Mouse (Mus musculus) natural killer cell, adult 2 months (primary cell): ENCODE data around the gene Plekha5.
"Not testable (repeated sequence)": the region's sequence is repeated elsewhere in the genome, so short reads cannot be mapped to it uniquely, and the experiment has no call there.

Experiments used
- DNase-seq, 2 experiments: peaks; one replicate each; pipeline ENCODE4 v3.0.0; 2022; ENCODE audit warnings: low spot score in 2 of 2

Plekha5 gene

GRCm38 (mm10) chr6:140490220-140490619 is 66.4 kb downstream of the Plekha5 start:
- DNase-seq, result no peak

DNA sequence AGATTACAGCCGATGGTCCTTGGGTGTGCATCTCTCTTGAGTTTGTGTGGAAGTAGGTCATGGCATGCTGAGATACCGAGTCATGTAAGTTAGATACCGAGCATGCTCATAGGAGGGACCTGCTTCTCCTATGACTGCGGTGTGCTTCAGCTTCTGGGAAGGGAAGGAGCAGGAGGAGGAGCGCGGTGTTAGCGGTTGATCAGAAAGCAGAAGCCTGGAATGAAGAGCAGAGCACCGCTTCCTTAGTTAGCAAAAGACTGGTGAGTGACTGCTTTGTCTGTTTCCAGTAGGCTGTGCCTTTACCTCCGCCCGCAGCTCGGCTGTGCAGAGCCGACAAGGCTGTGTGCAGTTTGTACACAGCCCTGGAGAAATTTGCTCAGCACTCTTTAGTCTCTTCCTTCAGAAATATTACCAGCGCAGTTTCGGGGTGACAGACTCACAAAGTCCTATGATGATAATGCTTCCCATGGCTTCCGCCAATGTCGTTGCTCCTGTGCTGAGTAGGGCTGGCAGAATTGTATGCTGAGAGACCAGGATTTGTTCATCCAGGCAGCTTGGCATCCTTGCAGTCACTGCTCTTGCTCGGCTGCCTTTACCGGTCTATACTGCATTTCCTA is 67.2 kb downstream of the Plekha5 start:
- no peak for DNase-seq

GRCm38 (mm10) chr6:140492043-140492442 is 68.2 kb downstream of the Plekha5 start:
- DNase-seq, result no peak

DNA sequence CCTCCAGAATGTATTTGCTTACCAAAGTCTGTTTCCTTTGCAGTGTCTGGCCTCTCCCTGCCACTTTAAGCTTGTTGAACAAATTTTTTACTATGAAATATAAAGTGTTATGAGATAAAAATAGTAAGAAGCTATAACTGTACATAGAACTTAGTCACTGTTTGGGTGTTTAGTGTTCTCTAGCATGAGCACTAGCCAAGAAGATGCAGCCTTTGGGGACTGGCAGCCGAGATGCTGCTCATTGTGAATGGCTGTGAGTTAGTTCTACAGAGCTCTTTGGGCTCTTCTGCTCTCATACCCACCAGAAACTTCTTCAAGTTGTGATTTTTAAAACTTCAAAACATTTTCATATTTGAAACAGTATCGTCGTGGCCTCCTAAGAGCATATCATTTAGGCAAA is 74.2 kb downstream of the Plekha5 start:
- DNase-seq, result no peak

DNA sequence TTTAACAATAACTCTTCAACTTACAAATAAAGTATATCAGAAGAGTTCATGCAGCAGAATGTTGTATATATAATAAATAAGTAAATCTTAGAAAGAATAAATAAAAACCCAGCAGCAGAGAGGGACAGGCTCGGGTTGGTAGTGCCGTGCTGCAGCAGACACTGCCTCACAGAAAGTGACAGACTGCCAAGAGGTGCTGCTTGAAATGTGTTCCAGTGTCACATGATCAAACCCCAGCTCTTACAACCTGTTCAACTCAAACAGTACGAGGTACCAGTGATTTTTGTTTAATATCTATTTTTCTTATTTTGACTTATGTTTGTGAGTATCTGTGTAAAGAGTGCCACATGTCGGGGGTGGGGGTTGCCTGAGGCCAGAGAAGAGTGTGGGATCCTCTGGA is 75.1 kb downstream of the Plekha5 start:
- DNase-seq, result no peak

DNA sequence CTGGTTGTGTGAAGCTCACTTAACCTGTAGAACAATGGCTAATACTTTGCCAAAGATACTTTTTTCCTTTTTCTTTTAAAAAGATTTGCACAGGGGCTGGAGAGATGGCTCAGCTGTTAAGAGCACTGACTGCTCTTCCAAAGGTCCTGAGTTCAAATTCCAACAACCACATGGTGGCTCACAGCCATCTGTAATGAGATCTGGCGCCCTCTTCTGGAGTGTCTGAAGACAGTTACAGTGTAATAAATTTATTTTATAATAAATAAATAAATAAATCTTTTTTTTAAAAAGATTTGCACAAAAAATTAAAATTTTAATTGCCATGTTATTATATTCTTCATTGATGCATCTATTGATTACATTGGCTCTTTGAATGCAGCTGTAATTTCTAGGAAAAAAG is 77.0 kb downstream of the Plekha5 start:
- DNase-seq, result not testable (repeated sequence)

DNA sequence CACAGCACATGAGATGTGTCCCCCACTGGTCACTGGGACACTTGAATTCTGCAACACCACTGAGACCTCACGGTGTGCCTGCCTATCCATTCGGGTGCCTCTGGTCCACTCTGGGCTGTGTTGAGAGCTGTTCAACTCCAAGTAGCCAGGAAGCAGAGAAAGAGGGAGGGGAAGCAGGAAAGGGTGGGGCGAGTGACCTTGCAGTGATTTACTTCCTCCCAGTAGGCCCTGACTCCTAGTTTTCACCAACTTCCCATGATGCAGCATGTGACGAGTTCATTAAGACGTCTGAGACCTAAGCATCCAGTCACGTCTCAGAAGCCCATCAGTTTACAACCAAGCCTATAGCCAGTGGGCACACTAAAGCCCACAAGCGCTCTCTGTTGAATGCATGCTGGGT is 78.0 kb downstream of the Plekha5 start:
- DNase-seq, result no peak

- DNase-seq, result no peak
Measured at GRCm38 (mm10) chr6:140504796-140505195, 80.9 kb downstream of the Plekha5 start.

GRCm38 (mm10) chr6:140507605-140508004 is 83.8 kb downstream of the Plekha5 start:
- DNase-seq, result no peak

- DNase-seq, result no peak
Measured at GRCm38 (mm10) chr6:140508475-140509150, 84.8 kb downstream of the Plekha5 start.

GRCm38 (mm10) chr6:140509151-140509530 is 85.3 kb downstream of the Plekha5 start:
- DNase-seq, result no peak

DNA sequence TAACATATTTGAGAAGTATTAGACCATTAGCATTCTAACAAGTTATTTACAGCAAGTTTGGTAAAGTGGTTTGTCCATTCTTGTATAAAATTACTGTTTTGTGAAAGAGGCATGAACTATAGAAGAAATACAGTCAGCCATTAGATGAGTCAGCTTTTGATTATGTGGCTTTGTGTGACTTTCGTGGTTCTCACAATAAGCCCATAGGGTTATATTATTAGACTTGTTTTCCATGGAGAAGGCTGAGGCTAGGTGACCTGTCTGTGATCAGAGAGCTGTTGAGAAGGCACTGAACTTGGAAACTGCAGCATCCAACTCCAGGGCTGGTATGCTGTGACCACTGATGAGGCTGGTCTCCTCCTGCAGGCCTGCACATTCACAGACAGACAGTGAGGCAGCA is 88.2 kb downstream of the Plekha5 start:
- DNase-seq, result no peak

DNA sequence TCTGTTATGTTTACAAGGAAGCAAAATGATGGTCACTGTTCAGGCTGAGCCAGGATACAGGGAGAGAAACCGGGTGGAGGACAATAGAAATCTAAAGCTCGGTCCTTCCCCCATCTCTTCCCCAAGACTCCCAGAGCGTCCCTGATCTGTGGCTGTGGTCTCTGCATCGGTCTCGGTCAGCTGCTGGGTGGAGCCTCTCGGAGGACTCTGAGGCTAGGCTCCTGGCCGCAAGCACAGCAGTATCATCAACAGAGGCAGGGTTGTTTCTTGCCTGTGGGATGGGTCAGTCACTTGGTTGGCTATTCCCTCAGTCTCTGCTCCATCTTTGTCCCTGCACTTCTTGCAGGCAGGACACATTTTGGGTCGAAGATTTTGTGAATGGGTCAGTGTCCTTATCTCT is 88.6 kb downstream of the Plekha5 start:
- DNase-seq, result no peak

- DNase-seq, result peak; percentile 73 to 83
Measured at GRCm38 (mm10) chr6:140514205-140515110, 90.6 kb downstream of the Plekha5 start.

DNA sequence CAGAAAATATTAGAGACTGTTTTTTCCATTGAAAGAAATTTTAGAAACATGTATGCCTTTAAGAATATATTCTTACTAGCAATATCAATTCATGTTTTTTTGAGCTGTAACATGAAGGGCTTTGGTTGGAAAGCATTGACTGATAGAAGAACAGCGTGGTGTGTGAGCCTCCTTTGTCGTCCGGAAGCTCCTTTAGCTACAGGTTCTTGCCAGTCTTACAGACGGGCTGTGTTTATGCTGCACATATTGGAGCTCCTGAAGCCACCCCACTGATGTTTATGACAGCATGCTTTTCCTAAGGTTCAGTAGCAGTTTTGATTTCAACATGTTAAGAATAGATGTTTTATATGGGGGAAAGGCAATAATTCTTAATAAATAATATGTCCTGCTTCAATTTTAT is 91.7 kb downstream of the Plekha5 start:
- DNase-seq, result no peak

- DNase-seq, result no peak
Measured at GRCm38 (mm10) chr6:140516202-140516601, 92.3 kb downstream of the Plekha5 start.

DNA sequence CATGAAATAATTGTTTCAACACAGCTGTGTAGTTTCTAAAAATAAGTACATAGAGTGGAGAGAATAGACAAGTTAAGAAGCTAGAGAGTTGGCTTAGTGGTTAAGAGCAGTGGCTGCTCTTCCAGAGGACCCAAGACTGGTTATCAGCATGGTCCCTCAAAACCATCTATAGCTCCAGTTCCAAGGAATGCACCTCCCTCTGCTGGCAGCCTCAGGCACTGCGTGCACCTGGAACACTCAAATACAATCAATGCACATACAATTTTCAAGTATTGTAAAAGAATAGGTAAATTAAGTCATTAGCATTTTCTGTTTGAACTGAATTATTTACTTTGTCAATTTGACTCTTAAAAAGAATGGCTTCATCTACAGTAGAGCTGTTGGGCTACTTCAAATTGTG is 93.3 kb downstream of the Plekha5 start:
- peak; percentile 34 to 43 for DNase-seq

DNA sequence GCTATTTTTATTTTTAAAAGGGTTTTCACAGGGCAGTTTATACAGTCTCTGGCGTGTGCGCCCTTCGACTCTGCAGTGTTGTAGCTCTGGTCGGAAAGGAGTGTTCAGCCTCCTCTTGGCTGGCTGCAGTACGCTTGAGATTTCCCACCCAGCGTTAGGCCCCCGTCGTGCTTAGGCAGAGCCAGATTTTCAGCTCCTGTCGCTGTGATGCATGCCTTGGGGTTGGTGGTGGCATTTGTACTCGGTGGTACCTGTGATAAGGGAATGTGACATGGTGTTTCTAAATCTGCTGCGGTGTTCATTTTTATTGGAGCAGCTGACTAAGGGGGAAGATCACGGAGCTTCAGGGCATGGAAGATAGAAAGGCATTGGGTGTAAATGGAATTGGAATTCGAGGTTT is 95.2 kb downstream of the Plekha5 start:
- DNase-seq, result no peak

DNA sequence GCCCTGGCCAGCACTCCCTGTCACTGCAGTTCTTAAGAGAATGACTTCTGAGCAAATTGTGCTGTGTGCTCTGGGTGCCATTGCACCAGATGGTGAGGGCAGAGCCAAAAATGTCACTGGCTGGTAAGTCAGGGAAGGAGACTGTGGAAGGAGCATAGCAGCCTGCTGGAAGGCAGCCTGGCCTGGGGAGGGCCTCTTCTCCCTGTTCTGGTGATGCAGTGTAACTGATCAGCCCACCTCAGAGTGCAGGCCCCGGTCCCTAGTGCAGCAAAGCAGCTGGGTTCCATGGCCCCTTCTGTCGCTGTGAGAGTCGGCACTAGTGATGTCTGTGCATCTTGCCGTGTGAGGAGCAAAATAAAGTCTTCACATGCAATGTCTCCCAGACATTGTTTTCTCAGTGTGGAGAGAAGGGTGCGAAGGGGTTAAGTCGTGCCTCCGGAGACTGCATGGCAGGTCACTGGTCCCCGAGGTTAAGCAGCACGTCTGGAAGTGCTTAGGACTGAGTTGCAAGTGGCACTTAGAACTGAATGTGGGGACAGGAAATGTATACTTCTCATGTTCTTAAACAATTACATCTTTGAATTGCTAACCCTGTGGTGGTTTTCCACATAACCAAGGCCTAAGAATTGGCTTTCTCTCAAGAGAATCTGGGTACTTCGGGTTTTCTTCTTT is 95.8 kb downstream of the Plekha5 start:
- no peak for DNase-seq

DNA sequence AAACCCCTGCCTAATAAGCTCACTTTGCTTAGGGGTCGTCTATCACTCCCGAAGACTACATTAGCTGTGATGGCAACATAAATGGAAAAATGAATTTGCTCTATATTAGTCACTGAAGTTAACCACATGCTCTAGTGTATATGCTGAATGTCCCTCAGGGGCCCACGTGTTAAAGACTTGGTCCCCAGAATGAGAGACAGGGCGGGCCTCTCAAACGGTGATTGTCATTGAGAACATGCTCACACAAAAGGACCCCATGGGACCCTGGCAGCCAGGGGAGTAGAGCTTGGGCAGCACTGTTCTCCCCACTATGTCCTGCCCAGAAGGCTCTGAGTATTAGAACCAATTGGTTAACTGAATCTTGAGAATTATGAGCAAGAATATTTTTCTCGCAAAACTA is 97.1 kb downstream of the Plekha5 start:
- no peak for DNase-seq

GRCm38 (mm10) chr6:140521832-140522231 is 98.0 kb downstream of the Plekha5 start:
- DNase-seq, result no peak

GRCm38 (mm10) chr6:140523600-140523999 is 99.7 kb downstream of the Plekha5 start:
- no peak for DNase-seq
